Mouse (Mus musculus) lung, adult 2 months (tissue): ENCODE results near the gene Ttc33. TPM values are rescaled to one million over a fixed set of nuclear protein-coding genes. Genes with fewer than 3 reads are reported as not detected.
A peak's percentile ranks its signal among the peaks of the same experiment; 100 is the strongest.

ENCODE experiments used
- DNase-seq: peaks from one replicate; pipeline ENCODE4 v3.0.0; 2022
- H3K4me1 ChIP-seq: fragments of 200-500 bp; 2 replicates; pipeline ENCODE4 v1.6.1; 2011; ENCODE audit warnings: low read length; ENCODE audit not compliant: control insufficient read depth, insufficient read depth
- H3K4me3 ChIP-seq: fragments of 200-500 bp; replicated peaks from 2 replicates; pipeline ENCODE3; 2011; ENCODE audit warnings: low read depth, mild to moderate bottlenecking, control low read depth, low read length; ENCODE audit errors: extremely low read depth
- CTCF ChIP-seq: fragments of 200-500 bp; IDR thresholded peaks from 2 replicates; pipeline ENCODE4 v1.5.1; 2011; ENCODE audit warnings: mild to moderate bottlenecking, low read length, control low read depth; ENCODE audit not compliant: insufficient read depth
- POLR2A ChIP-seq: fragments of 200-500 bp; IDR thresholded peaks from 2 replicates; pipeline ENCODE4 v1.6.1; 2011; ENCODE audit warnings: low read depth, mild to moderate bottlenecking, control low read depth, low read length, borderline replicate concordance; ENCODE audit errors: extremely low read depth
- WGBS: fragments of 180-500 bp; shearing (Covaris S2); methylation state at CpG from one replicate; pipeline ENCODE4 v1.1.7; 2018; 5-methylcytosine and 5-hydroxymethylcytosine counted together
- polyA plus RNA-seq: library from polyadenylated mRNA; depleted of rRNA; stranded (reverse); fragments of >200 nt; gene quantifications from 2 replicates; pipeline ENCODE4 v1.2.3, GENCODE M21; 2012

Gene Ttc33
- polyA plus RNA-seq, 1 experiment, result 8.0 TPM

DNA sequence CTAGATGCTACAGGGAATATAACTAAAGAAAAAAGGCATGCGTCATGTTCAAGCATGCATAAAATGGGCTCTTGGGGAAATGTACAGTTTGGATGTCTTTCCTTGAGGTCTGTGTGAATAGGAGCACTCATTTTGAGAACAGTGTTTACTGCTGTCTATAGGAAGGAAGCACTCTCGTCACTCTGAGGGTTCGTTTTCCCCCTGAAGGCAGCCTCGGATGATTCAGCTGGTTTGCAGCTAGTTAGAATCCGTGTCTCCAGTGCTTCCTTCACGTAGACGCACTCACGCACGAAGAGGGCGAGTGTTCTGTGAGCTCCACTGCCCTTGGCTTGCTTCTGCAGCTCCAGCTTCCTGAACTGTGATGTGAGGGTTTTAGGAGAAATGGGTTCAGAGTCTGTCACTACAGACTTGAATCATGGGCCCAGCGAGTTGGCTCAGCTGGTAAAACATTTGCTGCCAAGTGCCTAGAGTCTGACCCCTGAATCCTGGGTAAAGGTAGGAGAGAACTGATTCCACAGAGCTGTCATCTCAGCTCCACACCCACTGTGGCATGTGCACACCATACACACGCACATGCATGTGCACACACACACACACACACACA lies 12.0 kb upstream of the Ttc33 start:
- 81% methylated on average over 12 of the region's 12 CpGs for WGBS
- DNase-seq, result no peak
- Histone ChIP-seq H3K4me1 (no peaks in the 10 kb centered on the region), H3K4me3 (no peak overlapping the region)
- no peak for TF ChIP-seq POLR2A
- no peak for TF ChIP-seq CTCF

DNA sequence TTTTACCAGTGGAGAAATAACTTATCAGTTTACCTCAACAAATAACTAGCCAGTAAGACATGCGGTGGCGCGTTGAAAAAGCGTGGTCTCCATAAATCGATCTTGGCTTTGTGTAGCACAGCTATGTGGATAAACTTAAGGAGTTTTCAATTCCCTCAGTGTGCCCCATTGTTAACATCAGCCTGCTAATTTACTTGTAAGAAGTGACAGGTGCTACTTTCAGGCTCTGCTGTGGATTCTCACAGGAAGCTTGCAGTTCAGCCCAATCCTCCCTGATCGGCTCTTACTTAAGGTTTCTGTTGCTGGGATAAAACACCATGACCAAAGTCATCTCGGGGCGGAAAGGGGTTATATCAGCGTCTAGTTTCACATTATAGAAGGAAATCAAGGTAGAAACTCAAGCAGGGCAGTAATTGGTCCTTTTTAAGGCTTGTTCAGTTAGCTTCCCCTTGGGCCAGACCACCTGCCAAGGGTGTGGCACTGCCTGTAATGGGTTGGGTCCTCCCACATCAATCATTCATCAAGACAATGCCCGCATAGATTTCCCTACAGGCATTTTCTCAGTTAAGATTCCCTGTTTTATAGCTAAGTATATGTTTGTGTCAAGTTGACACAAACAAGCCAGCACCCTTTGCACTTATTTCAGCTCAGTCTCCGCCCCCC lies 526 bp upstream of the Ttc33 start:
- peaks cover 12% of the 10 kb centered on the region for H3K4me1 ChIP-seq
- no peak for DNase-seq
- WGBS, result 40% methylated on average over 11 of the region's 11 CpGs

DNA sequence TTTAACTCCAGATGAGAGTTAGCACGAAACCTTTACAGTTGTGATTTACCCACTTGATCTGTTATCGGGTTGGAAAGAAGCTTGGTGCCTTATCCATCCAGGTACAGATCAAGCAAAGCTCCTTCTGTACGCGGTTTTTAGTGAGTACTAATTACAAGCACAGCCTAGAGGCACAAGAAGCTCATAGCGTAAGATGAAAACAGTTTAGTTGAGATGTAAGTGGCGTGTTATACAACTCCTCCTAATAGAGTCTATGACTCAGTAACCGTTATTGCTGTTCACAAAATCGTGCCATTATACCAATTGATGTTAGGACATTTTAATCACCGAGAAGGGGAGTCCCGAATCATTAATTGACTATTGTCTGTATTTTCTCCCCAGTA lies 959 bp downstream of the Ttc33 start:
- Histone ChIP-seq H3K4me3 (peak overlapping the region; percentile 92), H3K4me1 (peaks cover 12% of the 10 kb centered on the region)
- DNase-seq, result no peak
- WGBS, result 20% methylated on average over 10 of the region's 10 CpGs
- no peak for TF ChIP-seq CTCF
- no peak for TF ChIP-seq POLR2A

More for the DNA sequence above, 526 bp upstream of the Ttc33 start:
- TF ChIP-seq POLR2A (no peak), CTCF (no peak)
- peak overlapping the region; percentile 92 for H3K4me3 ChIP-seq

DNA sequence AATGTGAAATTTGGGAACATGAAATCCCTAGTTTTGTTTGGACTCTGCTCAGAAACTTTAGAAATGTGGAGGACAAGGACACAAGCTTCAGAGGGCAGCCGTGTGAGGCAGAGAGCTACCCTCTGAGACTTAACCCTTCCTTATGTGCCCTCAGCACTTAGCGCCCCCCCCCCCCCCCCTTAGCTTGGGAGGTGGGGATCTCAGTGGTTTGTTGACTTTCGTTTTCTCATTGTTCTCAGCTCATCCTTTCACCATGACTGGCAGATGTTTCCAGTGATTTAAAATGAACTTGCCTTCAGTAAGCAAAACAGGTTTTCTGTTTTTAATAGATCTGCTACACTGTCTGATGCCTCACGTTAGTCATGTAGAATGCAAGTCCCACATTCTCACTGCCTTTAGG lies 1.8 kb downstream of the Ttc33 start:
- no peak for TF ChIP-seq POLR2A
- no peak for TF ChIP-seq CTCF
- Histone ChIP-seq H3K4me3 (no peak overlapping the region), H3K4me1 (peaks cover 12% of the 10 kb centered on the region)
- 26% methylated on average over 4 of the region's 4 CpGs for WGBS
- no peak for DNase-seq

DNA sequence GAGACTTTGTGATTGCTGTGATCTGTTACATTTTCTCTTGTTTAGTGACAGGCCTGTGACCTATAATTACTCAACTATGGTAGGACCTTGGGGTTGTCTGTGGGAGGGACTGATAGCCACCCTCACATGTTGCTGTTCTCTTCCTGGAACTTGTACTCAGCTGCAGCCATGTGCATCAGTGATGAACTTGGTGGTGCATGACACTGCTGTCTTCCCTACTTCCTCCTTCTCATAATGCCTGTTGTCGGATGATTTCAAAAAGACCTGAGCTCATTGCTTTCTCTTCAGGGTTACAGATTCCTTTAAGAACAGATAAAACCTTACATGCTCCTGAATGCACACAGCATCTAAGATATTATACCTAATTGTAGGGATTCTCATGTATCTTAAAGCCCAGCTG lies 2.7 kb downstream of the Ttc33 start:
- DNase-seq, result no peak
- WGBS, result 94% methylated on average over 1 of the region's 1 CpGs
- H3K4me3 ChIP-seq, result no peak overlapping the region
- peaks cover 12% of the 10 kb centered on the region for H3K4me1 ChIP-seq
- TF ChIP-seq POLR2A (no peak), CTCF (no peak)

DNA sequence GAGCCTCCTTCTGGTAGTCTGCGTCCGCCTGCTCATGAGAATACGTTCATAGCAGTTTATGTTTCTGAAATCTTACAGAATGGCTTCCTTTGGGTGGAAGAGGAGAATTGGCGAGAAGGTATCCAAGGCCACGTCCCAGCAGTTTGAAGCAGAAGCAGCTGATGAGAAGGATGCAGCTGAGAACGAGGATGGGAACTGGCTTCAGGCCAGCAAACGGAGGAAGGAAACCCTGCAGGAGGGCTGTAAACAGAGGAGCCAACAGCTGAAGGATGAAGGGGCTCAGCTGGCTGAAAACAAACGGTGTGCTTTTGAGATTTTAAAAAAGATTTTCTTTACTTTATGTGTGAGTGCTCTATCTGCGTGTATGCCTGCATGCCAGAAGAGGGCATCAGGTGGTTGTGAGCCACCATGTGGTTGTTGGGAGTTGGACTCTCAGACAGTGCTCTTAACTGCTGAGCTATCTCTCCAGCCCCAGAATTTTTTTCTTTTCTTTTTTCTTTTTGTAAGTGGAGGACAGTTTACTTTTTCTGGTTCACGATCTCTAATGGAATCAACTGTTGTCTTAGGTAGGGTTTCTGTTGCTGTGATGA lies 4.3 kb downstream of the Ttc33 start:
- WGBS, result 49% methylated on average over 10 of the region's 10 CpGs
- Histone ChIP-seq H3K4me3 (no peak overlapping the region), H3K4me1 (peaks cover 11% of the 10 kb centered on the region)
- TF ChIP-seq CTCF (peak; percentile 29; the same call in 1 of the 2 replicates), POLR2A (no peak)
- DNase-seq, result no peak

DNA sequence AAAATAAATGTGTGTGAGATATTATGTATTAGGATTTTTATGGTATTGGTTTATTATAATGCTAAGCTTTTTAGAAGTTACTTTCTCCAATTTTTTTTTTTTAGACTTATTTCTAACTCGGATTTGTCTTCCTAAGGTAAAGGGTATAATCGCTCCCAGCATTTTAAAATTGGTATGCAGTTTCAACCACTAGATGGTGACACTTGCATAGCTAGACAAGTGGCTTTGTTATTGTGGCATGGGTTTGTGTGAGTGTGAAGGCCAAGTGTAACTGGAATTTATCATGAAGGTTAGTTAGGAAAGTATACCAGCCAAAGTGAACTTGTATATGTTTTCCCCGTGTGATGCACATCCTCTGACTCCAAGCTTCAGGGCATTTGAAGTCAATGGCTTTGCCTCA lies 8.5 kb downstream of the Ttc33 start:
- 67% methylated on average over 3 of the region's 3 CpGs for WGBS
- Histone ChIP-seq H3K4me1 (peaks cover 2% of the 10 kb centered on the region), H3K4me3 (no peak overlapping the region)
- no peak for DNase-seq
- TF ChIP-seq POLR2A, result no peak
- no peak for TF ChIP-seq CTCF

DNA sequence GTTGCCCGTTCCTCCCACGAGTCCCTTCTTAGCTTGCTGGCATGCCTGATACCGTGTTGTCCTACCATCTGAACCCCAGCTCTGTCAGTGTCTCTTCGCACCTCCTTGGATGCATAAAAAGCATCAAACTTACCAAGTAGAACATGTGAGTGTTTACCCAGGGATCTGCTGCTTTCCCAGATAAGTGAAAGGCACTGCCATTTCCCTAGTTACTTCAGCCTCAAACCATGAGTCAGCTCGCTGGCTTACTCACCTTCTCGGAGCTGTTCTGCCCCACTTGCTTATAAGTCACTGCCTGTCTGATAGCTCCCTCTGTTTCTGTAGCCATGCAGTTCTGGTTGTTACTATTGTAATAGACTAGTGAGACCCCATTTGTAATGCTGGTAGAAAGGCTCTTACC lies 9.1 kb downstream of the Ttc33 start:
- Histone ChIP-seq H3K4me3 (no peak overlapping the region), H3K4me1 (peaks cover 2% of the 10 kb centered on the region)
- WGBS, result 85% methylated on average over 6 of the region's 6 CpGs
- DNase-seq, result no peak
- TF ChIP-seq CTCF, result no peak
- no peak for TF ChIP-seq POLR2A

DNA sequence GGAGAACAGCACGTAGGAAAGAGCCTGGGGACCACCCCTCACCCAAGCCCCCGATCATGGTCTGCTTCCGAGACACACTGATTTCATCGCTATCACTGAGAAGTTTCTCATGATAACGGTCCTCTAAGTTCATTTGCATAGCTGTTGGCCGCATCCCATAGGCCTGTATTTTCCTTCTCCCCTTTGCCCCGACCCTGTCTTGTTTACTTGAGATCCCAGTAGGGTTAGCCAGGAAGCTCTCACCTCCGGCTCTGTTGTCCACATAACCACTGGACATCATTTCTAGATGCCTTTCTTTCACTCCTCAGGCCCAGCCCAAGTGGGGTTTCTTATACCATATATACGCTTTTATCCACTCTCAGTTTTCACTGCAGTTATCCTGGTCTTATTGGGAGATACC lies 9.6 kb downstream of the Ttc33 start:
- 77% methylated on average over 9 of the region's 9 CpGs for WGBS
- no peak for DNase-seq
- TF ChIP-seq POLR2A (no peak), CTCF (no peak)
- no peak overlapping the region for H3K4me3 ChIP-seq
- peaks cover 2% of the 10 kb centered on the region; the same call in 1 of the 2 replicates for H3K4me1 ChIP-seq

DNA sequence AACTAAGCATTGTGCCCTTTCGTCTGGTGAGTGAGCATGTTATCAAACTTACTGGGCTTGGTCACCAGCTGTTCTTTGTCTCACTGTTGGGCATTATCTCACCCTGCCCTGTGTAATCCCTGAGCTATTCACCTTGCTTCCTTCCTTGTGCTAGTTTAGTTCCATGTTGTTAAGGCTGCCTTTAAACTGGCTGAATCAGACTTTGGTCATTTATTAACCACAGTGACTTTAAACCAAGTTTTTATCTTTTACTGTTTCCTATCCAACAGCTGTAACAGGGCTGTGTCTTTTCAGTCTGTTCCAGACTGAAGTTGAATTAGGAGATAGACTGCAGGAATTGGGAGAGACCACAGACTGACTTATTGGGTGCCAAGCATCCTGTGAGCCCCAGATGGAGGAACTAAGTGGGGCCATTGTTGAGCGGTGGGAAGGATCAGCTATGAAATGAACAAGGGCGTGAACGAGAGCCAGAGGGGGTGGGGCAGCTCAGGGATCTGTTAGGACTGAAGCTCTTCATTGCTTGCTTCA lies 10.7 kb downstream of the Ttc33 start:
- WGBS, result 39% methylated on average over 4 of the region's 4 CpGs
- H3K4me1 ChIP-seq, result peaks cover 2% of the 10 kb centered on the region; the same call in 1 of the 2 replicates
- H3K4me3 ChIP-seq, result no peak overlapping the region
- DNase-seq, result no peak
- TF ChIP-seq CTCF (no peak), POLR2A (no peak)
